Mouse (Mus musculus) embryonic facial prominence, embryonic 11.5 days (tissue): ENCODE results near the gene Ncan. TPM values are rescaled to one million over a fixed set of nuclear protein-coding genes. Genes with fewer than 3 reads are reported as not detected.

Experiments
- ATAC-seq: fragments of 200-750 bp; cut with Nextera tagmentation; replicated peaks from 2 replicates; pipeline ENCODE4 v1.8.0; 2017; ENCODE audit warnings: low read depth; ENCODE audit not compliant: insufficient number of reproducible peaks, low FRiP score, low TSS enrichment
- DNase-seq: peaks from one replicate; pipeline ENCODE4 v3.0.0-alpha.2; 2015; ENCODE audit warnings: low spot score
- H3K27ac ChIP-seq: fragments of 300-500 bp; sonication (generic); replicated peaks from 2 replicates; pipeline ENCODE4 v1.5.1; 2014; ENCODE audit warnings: mild to moderate bottlenecking, low read depth, low read length, control low read depth
- H3K27me3 ChIP-seq: fragments of 300-500 bp; sonication (generic); 2 replicates; pipeline ENCODE4 v1.6.1; 2014; ENCODE audit warnings: mild to moderate bottlenecking, low read length, moderate library complexity, mixed read lengths; ENCODE audit not compliant: control insufficient read depth, insufficient read depth
- H3K36me3 ChIP-seq: fragments of 300-500 bp; sonication (generic); replicated peaks from 2 replicates; pipeline ENCODE4 v1.6.1; 2014; ENCODE audit warnings: low read depth, mild to moderate bottlenecking, low read length, moderate library complexity, mixed read lengths; ENCODE audit not compliant: control insufficient read depth, insufficient read depth
- H3K4me1 ChIP-seq: fragments of 300-500 bp; sonication (generic); 2 replicates; pipeline ENCODE4 v1.6.1; 2014; ENCODE audit warnings: low read length, mixed read lengths; ENCODE audit not compliant: control insufficient read depth, insufficient read depth
- H3K4me2 ChIP-seq: fragments of 300-500 bp; sonication (generic); 2 replicates; pipeline ENCODE4 v1.6.1; 2014; ENCODE audit warnings: low read depth, mild to moderate bottlenecking, control low read depth, low read length, moderate library complexity
- H3K4me3 ChIP-seq: fragments of 300-500 bp; sonication (generic); 2 replicates; pipeline ENCODE4 v1.5.1; 2014; ENCODE audit warnings: low read depth, low read length, control low read depth
- H3K9ac ChIP-seq: fragments of 300-500 bp; sonication (generic); replicated peaks from 2 replicates; pipeline ENCODE4 v1.6.1; 2014; ENCODE audit warnings: mild to moderate bottlenecking, control low read depth, low read length
- H3K9me3 ChIP-seq: fragments of 300-500 bp; sonication (generic); replicated peaks from 2 replicates; pipeline ENCODE4 v1.6.1; 2016; ENCODE audit warnings: mild to moderate bottlenecking, low read length, inconsistent platforms, mixed read lengths; ENCODE audit not compliant: control insufficient read depth
- WGBS: fragments of 180-500 bp; shearing (Covaris S2); extraction: QIAGEN DNeasy Blood & Tissue Kit; methylation state at CpG from one replicate; pipeline ENCODE4 v1.1.7; 2014; 5-methylcytosine and 5-hydroxymethylcytosine counted together
- polyA plus RNA-seq: library from polyadenylated mRNA; unstranded; fragments of >200 nt; fragmentation: Nextera tagmentation; extraction: Ambion mirVana; gene quantifications from 2 replicates; pipeline ENCODE4 v1.2.1, GENCODE M21; 2014

Gene Ncan
- polyA plus RNA-seq, 1 experiment from 2014 or later = 6.4 TPM

- no peaks in the 10 kb centered on the region for H3K9me3 ChIP-seq
- DNase-seq (no peak), ATAC-seq (no peak)
- peaks cover 2% of the 10 kb centered on the region for H3K4me1 ChIP-seq
- H3K36me3 ChIP-seq = peaks cover 5% of the 10 kb centered on the region
- H3K4me2 ChIP-seq = no peak overlapping the region
- H3K4me3 ChIP-seq = no peak overlapping the region
- no peak overlapping the region for H3K27ac ChIP-seq
- H3K9ac ChIP-seq = no peak overlapping the region
- WGBS = 92% methylated on average over 9 of the region's 9 CpGs
- no peaks in the 10 kb centered on the region for H3K27me3 ChIP-seq
Observed at GRCm38 (mm10) chr8:70134931-70135330, 14.3 kb upstream of the Ncan start.

DNA sequence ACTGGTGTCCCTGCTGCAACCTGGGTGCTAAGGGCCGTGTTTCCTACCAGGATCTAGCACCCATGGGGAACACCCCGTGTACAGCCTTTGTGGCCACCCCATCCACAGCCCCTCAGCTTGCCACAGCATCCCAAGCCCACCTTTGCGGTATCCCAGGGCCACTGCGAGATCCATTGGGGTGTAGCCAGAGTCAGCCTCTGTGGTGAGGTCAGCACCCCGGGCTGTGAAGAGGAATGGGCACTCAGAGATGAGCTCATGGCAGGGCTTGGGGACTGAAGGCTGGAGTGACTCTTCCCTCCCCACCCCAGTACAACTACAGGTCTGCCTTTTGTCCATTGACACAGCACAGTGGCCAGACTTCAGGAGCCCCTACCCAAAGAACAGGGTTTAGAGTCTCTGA lies 13.4 kb upstream of the Ncan start:
- Histone ChIP-seq H3K9ac (no peak overlapping the region), H3K27ac (no peak overlapping the region), H3K9me3 (no peaks in the 10 kb centered on the region), H3K4me1 (peaks cover 2% of the 10 kb centered on the region), H3K27me3 (no peaks in the 10 kb centered on the region), H3K36me3 (peaks cover 5% of the 10 kb centered on the region), H3K4me2 (no peak overlapping the region), H3K4me3 (no peak overlapping the region)
- 92% methylated on average over 5 of the region's 5 CpGs for WGBS
- ATAC-seq (no peak), DNase-seq (no peak)

DNA sequence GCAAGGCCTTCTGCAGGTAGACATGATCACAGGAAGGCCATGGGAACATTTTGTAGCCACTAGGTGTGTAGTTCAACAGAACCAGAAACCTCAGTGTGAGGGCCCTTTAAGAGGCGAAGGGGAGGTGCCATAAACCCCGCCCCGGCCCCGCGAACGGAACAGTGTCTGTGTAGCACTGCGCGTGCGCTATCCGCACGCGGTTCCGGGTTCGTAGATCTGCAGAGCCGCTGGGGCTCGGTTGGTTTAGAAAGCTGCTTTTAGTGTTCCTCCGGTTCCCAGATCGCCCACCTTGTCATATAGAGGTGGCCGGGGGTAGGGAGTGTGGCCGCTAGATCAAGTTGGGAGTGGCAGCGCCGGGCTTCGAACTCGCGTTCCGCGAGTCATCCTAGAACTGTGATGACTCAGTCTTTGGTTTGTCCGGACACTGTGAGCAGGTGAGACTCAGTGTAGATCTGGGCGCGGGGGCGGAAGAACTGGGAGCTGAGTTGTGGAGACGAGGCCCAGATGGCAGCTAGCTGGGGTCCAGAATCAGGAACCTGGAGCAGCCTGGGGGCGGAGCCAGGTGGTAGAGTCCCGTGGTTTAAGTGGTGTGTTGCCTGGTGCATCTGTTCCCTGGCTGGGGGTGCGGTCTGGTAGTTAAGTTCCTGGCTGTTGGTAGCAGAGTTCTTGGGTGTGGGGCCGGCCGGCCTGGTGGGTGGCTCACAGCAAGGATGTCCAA lies 10.7 kb upstream of the Ncan start, which contains the start of gene Nr2c2ap:
Nr2c2ap (plus strand) TSS at position 168 of the 718 bp plus-strand sequence.
- H3K36me3 ChIP-seq = peaks cover 5% of the 10 kb centered on the region
- ATAC-seq (peak; percentile 76), DNase-seq (peak; percentile 91)
- peak within 1 kb of the TSS; percentile 78 for H3K4me2 ChIP-seq
- H3K27me3 ChIP-seq = no peaks in the 10 kb centered on the region
- peak within 1 kb of the TSS; percentile 65 for H3K4me3 ChIP-seq
- H3K4me1 ChIP-seq = no peaks in the 10 kb centered on the region; the same call in 1 of the 2 replicates
- H3K27ac ChIP-seq = no peak within 1 kb of the TSS
- H3K9me3 ChIP-seq = no peaks in the 10 kb centered on the region
- H3K9ac ChIP-seq = peak within 1 kb of the TSS; percentile 69
- 1% methylated on average over 37 of the region's 37 CpGs for WGBS

- WGBS = 95% methylated on average over 3 of the region's 3 CpGs
- Histone ChIP-seq H3K4me2 (no peak overlapping the region), H3K4me1 (no peaks in the 10 kb centered on the region; the same call in 1 of the 2 replicates), H3K9ac (no peak overlapping the region), H3K36me3 (peaks cover 5% of the 10 kb centered on the region), H3K27me3 (no peaks in the 10 kb centered on the region), H3K4me3 (no peak overlapping the region), H3K9me3 (no peaks in the 10 kb centered on the region), H3K27ac (no peak overlapping the region)
- DNase-seq = no peak
- no peak for ATAC-seq
Observed at GRCm38 (mm10) chr8:70130066-70130465, 9.4 kb upstream of the Ncan start.

GRCm38 (mm10) chr8:70129309-70129952 lies 8.8 kb upstream of the Ncan start:
- H3K4me3 ChIP-seq = no peak overlapping the region
- H3K9ac ChIP-seq = no peak overlapping the region
- no peaks in the 10 kb centered on the region; the same call in 1 of the 2 replicates for H3K4me1 ChIP-seq
- H3K27ac ChIP-seq = no peak overlapping the region
- no peaks in the 10 kb centered on the region for H3K9me3 ChIP-seq
- no peak for DNase-seq
- no peaks in the 10 kb centered on the region; the same call in none of the 2 replicates for H3K36me3 ChIP-seq
- no peaks in the 10 kb centered on the region for H3K27me3 ChIP-seq
- ATAC-seq = no peak
- H3K4me2 ChIP-seq = no peak overlapping the region
- WGBS = 61% methylated on average over 9 of the region's 9 CpGs

GRCm38 (mm10) chr8:70128435-70128834 lies 7.8 kb upstream of the Ncan start:
- Histone ChIP-seq H3K36me3 (no peaks in the 10 kb centered on the region), H3K27me3 (no peaks in the 10 kb centered on the region), H3K9ac (no peak overlapping the region), H3K27ac (no peak overlapping the region), H3K4me1 (no peaks in the 10 kb centered on the region; the same call in 1 of the 2 replicates), H3K9me3 (no peaks in the 10 kb centered on the region), H3K4me2 (no peak overlapping the region), H3K4me3 (no peak overlapping the region)
- DNase-seq (no peak), ATAC-seq (no peak)
- 75% methylated on average over 3 of the region's 3 CpGs for WGBS

GRCm38 (mm10) chr8:70124992-70125391 lies 4.3 kb upstream of the Ncan start:
- H3K27me3 ChIP-seq = peaks cover 5% of the 10 kb centered on the region; the same call in 1 of the 2 replicates
- no peak overlapping the region for H3K9ac ChIP-seq
- H3K4me2 ChIP-seq = no peak overlapping the region
- 65% methylated on average over 8 of the region's 8 CpGs for WGBS
- H3K4me1 ChIP-seq = no peaks in the 10 kb centered on the region
- H3K36me3 ChIP-seq = no peaks in the 10 kb centered on the region
- no peak for ATAC-seq
- H3K4me3 ChIP-seq = no peak overlapping the region
- no peak for DNase-seq
- H3K9me3 ChIP-seq = no peaks in the 10 kb centered on the region
- no peak overlapping the region for H3K27ac ChIP-seq

DNA sequence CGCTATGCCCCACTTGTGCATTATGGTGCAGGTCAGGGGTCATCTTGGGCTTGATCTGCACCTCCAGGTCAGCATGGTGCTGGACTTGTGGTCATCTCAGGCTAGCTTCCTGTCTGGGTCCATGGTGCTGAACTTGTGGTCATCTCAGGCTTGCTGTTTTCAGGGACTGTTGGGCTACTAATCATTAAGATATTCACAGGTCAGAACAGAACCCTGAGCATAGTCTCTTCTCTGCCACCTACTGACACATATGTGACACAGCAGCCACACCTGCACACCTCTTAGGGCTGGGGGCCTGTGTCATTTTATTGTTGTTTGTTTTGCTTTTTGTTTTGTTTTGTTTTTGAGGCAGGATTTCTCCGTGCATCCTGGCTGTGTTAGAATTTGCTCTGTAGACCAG lies 2.2 kb upstream of the Ncan start:
- Histone ChIP-seq H3K9me3 (no peaks in the 10 kb centered on the region), H3K27ac (no peak overlapping the region), H3K4me2 (no peak overlapping the region), H3K9ac (no peak overlapping the region), H3K4me1 (no peaks in the 10 kb centered on the region), H3K27me3 (peaks cover 18% of the 10 kb centered on the region), H3K36me3 (no peaks in the 10 kb centered on the region), H3K4me3 (no peak overlapping the region)
- ATAC-seq (no peak), DNase-seq (no peak)
- WGBS = 50% methylated on average over 2 of the region's 2 CpGs
